Mouse (Mus musculus) heart, embryonic 14.5 days (tissue): ENCODE data around the gene Prkar2b. TPM values are rescaled to one million over a fixed set of nuclear protein-coding genes. Genes with fewer than 3 reads are reported as not detected.

Experiments
- ATAC-seq: fragments of 200-750 bp; cut with Nextera tagmentation; 2 replicates; pipeline ENCODE4 v1.8.0; 2017; ENCODE audit warnings: low read depth, moderate TSS enrichment; ENCODE audit not compliant: insufficient number of reproducible peaks, insufficient read depth, low FRiP score
- H3K27ac ChIP-seq, 2 experiments: fragments of 200-500 bp in 1 of 2; fragments of 300-500 bp in 1 of 2; sonication (generic) in 1 of 2; replicated peaks in 1 of 2; 2 replicates each; pipeline ENCODE4 v1.5.1; 2012 to 2014; ENCODE audit warnings: low read depth in 2 of 2, low read length in 2 of 2, control low read depth in 1 of 2, mild to moderate bottlenecking in 1 of 2, mixed read lengths in 1 of 2; ENCODE audit not compliant: control insufficient read depth in 1 of 2, insufficient read depth in 1 of 2
- H3K27me3 ChIP-seq: fragments of 300-500 bp; sonication (generic); 2 replicates; pipeline ENCODE4 v1.6.1; 2014; ENCODE audit warnings: mild to moderate bottlenecking, low read length, control low read depth; ENCODE audit not compliant: control insufficient read depth, insufficient read depth
- H3K36me3 ChIP-seq: fragments of 300-500 bp; sonication (generic); 2 replicates; pipeline ENCODE4 v1.6.1; 2014; ENCODE audit warnings: mild to moderate bottlenecking, control low read depth, low read length, mixed read lengths; ENCODE audit not compliant: control insufficient read depth, insufficient read depth
- H3K4me1 ChIP-seq, 2 experiments: fragments of 200-500 bp in 1 of 2; fragments of 300-500 bp in 1 of 2; sonication (generic) in 1 of 2; 2 replicates each; pipeline ENCODE4 v1.6.1; 2012 to 2014; ENCODE audit warnings: low read length in 2 of 2, control low read depth in 1 of 2, mixed read lengths in 1 of 2; ENCODE audit not compliant: control insufficient read depth in 2 of 2, insufficient read depth in 2 of 2
- H3K4me2 ChIP-seq: fragments of 300-500 bp; sonication (generic); 2 replicates; pipeline ENCODE4 v1.6.1; 2014; ENCODE audit warnings: mild to moderate bottlenecking, low read length
- H3K4me3 ChIP-seq, 2 experiments: fragments of 200-500 bp in 1 of 2; fragments of 300-500 bp in 1 of 2; sonication (generic) in 1 of 2; 2 replicates each; pipeline ENCODE4 v1.5.1; 2012 to 2014; ENCODE audit warnings: low read length in 2 of 2, mild to moderate bottlenecking in 2 of 2, control low read depth in 1 of 2, low read depth in 1 of 2, moderate library complexity in 1 of 2; ENCODE audit not compliant: control insufficient read depth in 1 of 2, insufficient read depth in 1 of 2
- H3K9ac ChIP-seq: fragments of 300-500 bp; sonication (generic); 2 replicates; pipeline ENCODE4 v1.6.1; 2014; ENCODE audit warnings: mild to moderate bottlenecking, low read length
- H3K9me3 ChIP-seq: fragments of 300-500 bp; sonication (generic); 2 replicates; pipeline ENCODE4 v1.6.1; 2016; ENCODE audit warnings: low read length, control low read depth; ENCODE audit not compliant: control insufficient read depth
- WGBS: fragments of 180-500 bp; shearing (Covaris S2); extraction: QIAGEN DNeasy Blood & Tissue Kit; methylation state at CpG from one replicate; pipeline ENCODE4 v1.1.7; 2014; 5-methylcytosine and 5-hydroxymethylcytosine counted together
- polyA plus RNA-seq: library from polyadenylated mRNA; unstranded; fragments of >200 nt; fragmentation: Nextera tagmentation; extraction: Ambion mirVana; gene quantifications from 2 replicates; pipeline ENCODE4 v1.2.1, GENCODE M21; 2014

Prkar2b gene
- polyA plus RNA-seq, 1 experiment from 2014 or later: 14.7 TPM

DNA sequence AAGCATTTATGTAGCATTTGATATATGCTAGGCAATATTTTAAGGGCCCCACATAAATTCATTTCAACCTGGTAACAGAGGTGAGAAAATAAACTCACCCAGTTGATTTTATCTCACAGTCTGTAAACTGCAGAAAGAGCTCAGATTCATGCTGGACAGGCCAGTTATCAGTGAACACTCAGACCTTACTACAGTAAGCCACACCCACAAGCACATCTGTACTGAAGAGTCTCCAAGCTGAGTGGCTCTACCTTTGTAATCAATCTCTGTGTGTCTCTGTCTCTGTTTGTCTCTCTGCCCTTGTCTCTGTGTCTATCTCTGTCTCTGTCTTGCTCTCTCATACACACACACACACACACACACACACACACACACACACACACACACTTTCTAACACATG, 71.4 kb downstream of the Prkar2b start:
- Histone ChIP-seq H3K4me2 (no peak overlapping the region), H3K27me3 (no peaks in the 10 kb centered on the region), H3K9me3 (no peaks in the 10 kb centered on the region), H3K4me3 (no peak overlapping the region), H3K4me1 (peaks cover under 1% of the 10 kb centered on the region in 2 experiments; a peak in 2 of 4 replicates), H3K9ac (no peak overlapping the region), H3K27ac (no peak overlapping the region), H3K36me3 (no peaks in the 10 kb centered on the region)
- no peak for ATAC-seq

DNA sequence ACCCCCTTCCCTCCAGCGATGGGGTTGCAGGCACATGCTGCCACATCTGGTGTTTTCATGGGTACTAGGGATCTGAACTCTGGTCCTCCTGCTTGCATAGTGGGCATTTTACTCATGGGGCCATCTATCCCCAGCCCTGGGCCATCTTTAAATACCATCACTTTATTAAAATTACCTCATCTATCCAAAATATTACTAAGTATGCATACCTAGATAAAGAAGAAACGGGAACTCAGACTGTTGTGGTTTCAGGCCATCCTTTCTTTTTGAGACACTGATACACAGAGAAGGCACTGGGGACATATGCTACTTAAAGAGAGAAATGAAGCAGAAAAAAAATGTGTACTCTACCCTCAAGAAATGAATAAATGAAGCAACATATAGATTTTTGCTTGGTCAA, 74.6 kb downstream of the Prkar2b start:
- no peaks in the 10 kb centered on the region for H3K27me3 ChIP-seq
- 95% methylated on average over 2 of the region's 2 CpGs for WGBS
- no peak overlapping the region for H3K27ac ChIP-seq
- no peak for ATAC-seq
- H3K9me3 ChIP-seq: no peaks in the 10 kb centered on the region
- H3K4me2 ChIP-seq: no peak overlapping the region
- no peak overlapping the region for H3K9ac ChIP-seq
- no peak overlapping the region for H3K4me3 ChIP-seq
- peaks cover 3% of the 10 kb centered on the region in 2 experiments; a peak in 2 of 4 replicates for H3K4me1 ChIP-seq
- no peaks in the 10 kb centered on the region for H3K36me3 ChIP-seq

DNA sequence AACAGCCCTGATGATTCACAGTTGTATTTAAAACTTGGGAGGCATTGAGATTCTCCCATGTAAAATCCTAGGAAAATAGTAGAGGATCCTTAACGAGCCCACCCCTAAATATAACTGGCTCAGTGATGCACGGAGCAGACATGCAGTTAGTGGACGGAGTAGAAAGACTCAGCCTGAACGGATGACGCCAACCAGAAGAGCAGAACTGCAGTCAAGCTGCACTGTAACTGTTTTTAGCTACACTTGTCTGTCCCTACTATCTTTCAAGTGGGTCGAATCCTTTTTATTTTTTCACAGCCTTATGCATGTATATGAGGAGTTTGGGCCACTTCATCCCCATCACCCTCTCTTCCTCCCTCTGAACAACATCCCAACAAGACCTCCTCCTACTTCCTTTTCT, 75.4 kb downstream of the Prkar2b start:
- H3K27me3 ChIP-seq: no peaks in the 10 kb centered on the region
- H3K36me3 ChIP-seq: no peaks in the 10 kb centered on the region
- WGBS: 61% methylated on average over 6 of the region's 6 CpGs
- no peak overlapping the region for H3K9ac ChIP-seq
- no peak overlapping the region for H3K27ac ChIP-seq
- H3K4me3 ChIP-seq: no peak overlapping the region
- no peaks in the 10 kb centered on the region for H3K9me3 ChIP-seq
- no peak overlapping the region for H3K4me2 ChIP-seq
- peaks cover 3% of the 10 kb centered on the region in 2 experiments; a peak in 2 of 4 replicates for H3K4me1 ChIP-seq
- no peak for ATAC-seq

DNA sequence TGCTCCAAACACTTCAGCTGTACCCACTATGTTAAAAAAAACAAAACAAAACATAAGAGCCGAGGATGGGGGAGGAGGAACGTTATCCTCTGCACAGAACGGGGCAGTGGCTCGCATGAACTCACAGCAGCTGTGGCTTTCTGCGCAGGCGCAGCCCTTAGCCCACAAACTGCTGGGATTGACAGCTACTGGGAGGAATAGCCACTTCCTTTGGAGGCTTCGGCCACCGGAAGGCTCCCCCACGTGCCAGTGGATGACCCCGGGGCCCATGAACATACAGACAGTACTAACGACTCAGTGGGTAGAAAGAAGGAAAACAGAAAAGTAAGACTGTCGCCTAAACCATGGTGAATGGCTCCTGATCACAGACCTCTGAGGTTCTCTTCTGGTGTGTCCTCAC, 76.4 kb downstream of the Prkar2b start:
- Histone ChIP-seq H3K4me1 (peaks cover 3% of the 10 kb centered on the region in 2 experiments; a peak in 2 of 4 replicates), H3K27me3 (no peaks in the 10 kb centered on the region), H3K4me2 (no peak overlapping the region), H3K4me3 (no peak overlapping the region), H3K9me3 (no peaks in the 10 kb centered on the region), H3K36me3 (no peaks in the 10 kb centered on the region), H3K27ac (no peak overlapping the region), H3K9ac (no peak overlapping the region)
- ATAC-seq: no peak
- WGBS: 46% methylated on average over 12 of the region's 12 CpGs

DNA sequence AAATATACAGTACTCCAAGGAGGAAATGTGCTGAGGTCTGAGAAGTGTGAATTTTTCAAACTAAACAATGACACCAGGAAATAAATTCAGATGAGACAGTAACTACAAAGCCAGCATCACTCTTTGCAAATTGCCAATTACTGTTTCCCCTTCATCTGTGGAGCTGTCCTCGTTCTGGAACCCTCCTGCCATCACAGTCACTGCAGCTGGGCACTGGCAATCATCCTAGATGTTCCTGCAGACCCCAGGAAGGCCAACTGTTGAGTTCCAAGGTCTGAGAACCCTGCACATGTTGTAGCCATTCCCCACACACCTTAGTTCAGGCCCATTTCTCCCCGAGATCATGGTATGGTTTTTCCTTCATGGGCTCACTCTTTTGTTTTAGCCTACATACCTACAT, 76.9 kb downstream of the Prkar2b start:
- 50% methylated on average over 2 of the region's 2 CpGs for WGBS
- no peaks in the 10 kb centered on the region for H3K36me3 ChIP-seq
- H3K27me3 ChIP-seq: no peaks in the 10 kb centered on the region
- no peak overlapping the region for H3K4me3 ChIP-seq
- H3K27ac ChIP-seq: no peak overlapping the region
- ATAC-seq: no peak
- H3K4me2 ChIP-seq: no peak overlapping the region
- peaks cover 3% of the 10 kb centered on the region in 2 experiments; a peak in 2 of 4 replicates for H3K4me1 ChIP-seq
- no peak overlapping the region for H3K9ac ChIP-seq
- no peaks in the 10 kb centered on the region for H3K9me3 ChIP-seq

DNA sequence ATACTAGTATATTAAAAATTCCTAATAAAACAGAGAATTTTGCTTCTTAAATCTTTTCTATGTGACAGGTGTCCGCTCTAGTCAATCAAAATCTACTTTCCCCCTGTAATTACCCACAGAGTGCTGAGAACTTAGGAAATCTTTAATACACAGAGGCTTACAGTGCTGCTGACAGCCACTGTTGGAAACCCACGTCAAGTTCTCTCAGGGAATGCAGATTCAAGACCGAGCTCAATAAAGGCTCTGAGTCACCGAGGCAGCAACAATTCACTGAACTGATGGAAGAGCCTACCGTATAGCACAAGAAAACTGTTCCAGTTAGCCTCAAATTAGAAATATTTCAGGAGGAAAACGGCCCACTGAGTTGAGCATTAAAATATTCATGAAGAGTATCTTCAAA, 77.3 kb downstream of the Prkar2b start:
- Histone ChIP-seq H3K36me3 (no peaks in the 10 kb centered on the region), H3K27ac (no peak overlapping the region), H3K4me1 (peaks cover 3% of the 10 kb centered on the region in 2 experiments; a peak in 2 of 4 replicates), H3K4me3 (no peak overlapping the region), H3K27me3 (no peaks in the 10 kb centered on the region), H3K9me3 (no peaks in the 10 kb centered on the region), H3K4me2 (no peak overlapping the region), H3K9ac (no peak overlapping the region)
- ATAC-seq: no peak
- 71% methylated on average over 6 of the region's 6 CpGs for WGBS

DNA sequence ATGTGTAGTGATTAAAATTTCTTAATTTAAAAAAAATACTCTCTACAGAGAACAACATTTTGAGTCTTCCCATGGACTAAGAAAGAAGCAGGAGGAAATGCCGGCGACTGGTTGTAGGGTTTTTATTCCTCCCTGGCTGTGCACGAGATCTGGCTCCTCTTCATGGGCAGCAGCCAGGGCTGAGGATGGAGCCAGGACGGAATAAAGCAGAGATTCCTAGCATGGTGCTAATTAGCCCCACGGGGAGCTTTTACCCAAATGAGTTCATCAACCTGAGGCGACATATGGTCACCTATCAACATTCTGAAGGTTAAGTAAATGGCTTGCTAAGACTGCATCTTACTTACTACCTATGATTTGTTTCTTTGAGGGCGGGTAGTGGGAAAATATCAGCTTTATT, 77.9 kb downstream of the Prkar2b start:
- Histone ChIP-seq H3K4me2 (no peak overlapping the region), H3K9me3 (no peaks in the 10 kb centered on the region), H3K4me1 (peaks cover 3% of the 10 kb centered on the region in 2 experiments; a peak in 2 of 4 replicates), H3K36me3 (no peaks in the 10 kb centered on the region), H3K27me3 (no peaks in the 10 kb centered on the region), H3K9ac (no peak overlapping the region), H3K4me3 (no peak overlapping the region), H3K27ac (no peak overlapping the region)
- 66% methylated on average over 7 of the region's 7 CpGs for WGBS
- no peak for ATAC-seq

DNA sequence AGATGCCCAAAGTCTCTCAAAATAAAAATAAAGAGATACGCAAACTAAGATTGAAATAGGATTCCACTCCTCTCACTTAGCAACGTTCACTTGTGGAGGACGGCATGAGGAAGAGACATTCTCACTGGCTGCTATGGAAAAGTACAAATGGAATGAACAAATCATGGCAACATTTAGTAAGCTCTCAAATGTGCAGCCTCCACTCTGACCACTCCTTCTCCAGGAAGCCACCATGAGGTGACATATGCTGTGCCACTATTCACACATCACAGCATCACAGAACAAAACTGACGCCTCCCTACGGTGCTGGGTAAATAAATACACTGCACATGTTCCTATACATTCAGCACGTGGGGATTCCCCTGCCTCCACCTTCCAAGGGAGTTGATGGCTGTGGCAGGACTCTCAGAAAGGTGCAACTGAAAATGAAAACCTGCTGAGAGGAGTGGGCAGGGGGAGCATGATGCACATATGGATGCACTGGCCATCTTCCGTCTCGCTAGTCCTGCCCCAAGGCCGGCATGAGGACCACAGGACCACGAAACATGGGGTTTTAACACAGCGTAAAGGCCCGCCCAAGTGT, 83.4 kb downstream of the Prkar2b start:
- peaks cover 4 to 10% of the 10 kb centered on the region in 2 experiments; a peak in 2 of 4 replicates for H3K4me1 ChIP-seq
- no peak overlapping the region for H3K4me2 ChIP-seq
- 73% methylated on average over 12 of the region's 12 CpGs for WGBS
- H3K9me3 ChIP-seq: no peaks in the 10 kb centered on the region
- ATAC-seq: no peak
- no peak overlapping the region for H3K9ac ChIP-seq
- H3K27me3 ChIP-seq: no peaks in the 10 kb centered on the region
- H3K36me3 ChIP-seq: no peaks in the 10 kb centered on the region
- no peak overlapping the region for H3K4me3 ChIP-seq
- H3K27ac ChIP-seq: no peak overlapping the region
